Mouse (Mus musculus): ENCODE results near the gene Shb. TPM values are rescaled to one million over a fixed set of nuclear protein-coding genes. Genes with fewer than 3 reads are reported as not detected.

Shb gene
- 10 to 100 TPM; 13.1 to 18.1 (median 14.1) TPM for total RNA-seq (2022)

- DNase-seq (ENCODE audit: low spot score in 2 of 2) = no peak
Observed at GRCm38 (mm10) chr4:45532375-45532774, at the start of gene Shb. Shb (minus strand) TSS chr4:45532470.

- no peak for DNase-seq (ENCODE audit: low spot score in 2 of 2)
Observed at GRCm38 (mm10) chr4:45581095-45581494, 48.8 kb upstream of the Shb start.

- DNase-seq (ENCODE audit: low spot score in 2 of 2) = no peak
Observed at GRCm38 (mm10) chr4:45578554-45579370, 46.5 kb upstream of the Shb start.

- DNase-seq (ENCODE audit: low spot score in 2 of 2) = no peak
Observed at GRCm38 (mm10) chr4:45577631-45578030, 45.4 kb upstream of the Shb start.

GRCm38 (mm10) chr4:45574614-45575169, 42.4 kb upstream of the Shb start:
- no peak for DNase-seq (ENCODE audit: low spot score in 2 of 2)

- DNase-seq (ENCODE audit: low spot score in 2 of 2) = peak in 1 of 2 experiments; percentile 9
Observed at GRCm38 (mm10) chr4:45569521-45569920, 37.3 kb upstream of the Shb start.

GRCm38 (mm10) chr4:45558211-45558610, 25.9 kb upstream of the Shb start:
- no peak for DNase-seq (ENCODE audit: low spot score in 2 of 2)

- no peak for DNase-seq (ENCODE audit: low spot score in 2 of 2)
Observed at GRCm38 (mm10) chr4:45552571-45552970, 20.3 kb upstream of the Shb start.

- DNase-seq (ENCODE audit: low spot score in 2 of 2) = no peak
Observed at GRCm38 (mm10) chr4:45550970-45551369, 18.7 kb upstream of the Shb start.

- DNase-seq (ENCODE audit: low spot score in 2 of 2) = no peak
Observed at GRCm38 (mm10) chr4:45549514-45549913, 17.2 kb upstream of the Shb start.

- DNase-seq (ENCODE audit: low spot score in 2 of 2) = no peak
Observed at GRCm38 (mm10) chr4:45545851-45546250, 13.6 kb upstream of the Shb start.

- peak in 1 of 2 experiments; percentile 12 for DNase-seq (ENCODE audit: low spot score in 2 of 2)
Observed at GRCm38 (mm10) chr4:45543481-45544051, 11.3 kb upstream of the Shb start.

- DNase-seq (ENCODE audit: low spot score in 2 of 2) = no peak
Observed at GRCm38 (mm10) chr4:45540151-45540933, 8.1 kb upstream of the Shb start.

GRCm38 (mm10) chr4:45539187-45539586, 6.9 kb upstream of the Shb start:
- DNase-seq (ENCODE audit: low spot score in 2 of 2) = no peak

GRCm38 (mm10) chr4:45533436-45533940, 1.2 kb upstream of the Shb start:
- DNase-seq (ENCODE audit: low spot score in 2 of 2) = no peak

GRCm38 (mm10) chr4:45530662-45531542, 1.4 kb downstream of the Shb start:
- DNase-seq (ENCODE audit: low spot score in 2 of 2) = peak; percentile 82 to 84

GRCm38 (mm10) chr4:45529986-45530597, 2.2 kb downstream of the Shb start:
- DNase-seq (ENCODE audit: low spot score in 2 of 2) = no peak

- no peak for DNase-seq (ENCODE audit: low spot score in 2 of 2)
Observed at GRCm38 (mm10) chr4:45529201-45529985, 2.9 kb downstream of the Shb start.
